Mouse (Mus musculus): ENCODE measurements at regions not wholly inside any gene's neighbourhood (a gene's known extent, or its start where the extent isn't known, plus 50 kb on each side); places are given as distances from the start of the nearest gene placed in this dataset.
A peak's percentile ranks its signal among the peaks of the same experiment; 100 is the strongest.

- DNase-seq: no peak
Measured at GRCm38 (mm10) chr1:142838663-142839062, 801.8 kb upstream of the B3galt2 start.

GRCm38 (mm10) chr1:142867024-142867700 is 773.3 kb upstream of the B3galt2 start:
- DNase-seq: no peak

GRCm38 (mm10) chr1:142891842-142892241 is 748.6 kb upstream of the B3galt2 start:
- DNase-seq: no peak

- DNase-seq: no peak
Measured at GRCm38 (mm10) chr1:142893156-142893555, 747.3 kb upstream of the B3galt2 start.

GRCm38 (mm10) chr1:142894145-142894544 is 746.3 kb upstream of the B3galt2 start:
- DNase-seq: peak; percentile 0 to 2

- DNase-seq: no peak
Measured at GRCm38 (mm10) chr1:142895081-142895480, 745.4 kb upstream of the B3galt2 start.

- DNase-seq: no peak
Measured at GRCm38 (mm10) chr1:142909907-142910306, 730.6 kb upstream of the B3galt2 start.

GRCm38 (mm10) chr1:142956686-142957085 is 683.8 kb upstream of the B3galt2 start:
- DNase-seq: no peak

GRCm38 (mm10) chr1:142971475-142971874 is 669.0 kb upstream of the B3galt2 start:
- no peak for DNase-seq

- DNase-seq: no peak
Measured at GRCm38 (mm10) chr1:142973387-142973786, 667.1 kb upstream of the B3galt2 start.

GRCm38 (mm10) chr1:142982994-142983393 is 657.5 kb upstream of the B3galt2 start:
- DNase-seq: no peak

GRCm38 (mm10) chr1:142983641-142984040 is 656.8 kb upstream of the B3galt2 start:
- DNase-seq: no peak

GRCm38 (mm10) chr1:142985516-142985915 is 654.9 kb upstream of the B3galt2 start:
- no peak for DNase-seq

GRCm38 (mm10) chr1:143000216-143000615 is 640.2 kb upstream of the B3galt2 start:
- DNase-seq: no peak

- no peak for DNase-seq
Measured at GRCm38 (mm10) chr1:143001112-143001511, 639.4 kb upstream of the B3galt2 start.

GRCm38 (mm10) chr1:143006045-143006444 is 634.4 kb upstream of the B3galt2 start:
- no peak for DNase-seq

- no peak for DNase-seq
Measured at GRCm38 (mm10) chr1:143019982-143020381, 620.5 kb upstream of the B3galt2 start.

GRCm38 (mm10) chr1:143053161-143053560 is 587.3 kb upstream of the B3galt2 start:
- no peak for DNase-seq

GRCm38 (mm10) chr1:143053599-143053998 is 586.9 kb upstream of the B3galt2 start:
- DNase-seq: no peak

GRCm38 (mm10) chr1:143054451-143055024 is 585.9 kb upstream of the B3galt2 start:
- no peak for DNase-seq

GRCm38 (mm10) chr1:143060698-143061576 is 579.5 kb upstream of the B3galt2 start:
- DNase-seq: no peak

- no peak for DNase-seq
Measured at GRCm38 (mm10) chr1:143065493-143065892, 575.0 kb upstream of the B3galt2 start.

- DNase-seq: no peak
Measured at GRCm38 (mm10) chr1:143071781-143072382, 568.6 kb upstream of the B3galt2 start.

All from B cell, adult 2 months (primary cell).